Mouse (Mus musculus): ENCODE data around the gene Elavl4.

DNA sequence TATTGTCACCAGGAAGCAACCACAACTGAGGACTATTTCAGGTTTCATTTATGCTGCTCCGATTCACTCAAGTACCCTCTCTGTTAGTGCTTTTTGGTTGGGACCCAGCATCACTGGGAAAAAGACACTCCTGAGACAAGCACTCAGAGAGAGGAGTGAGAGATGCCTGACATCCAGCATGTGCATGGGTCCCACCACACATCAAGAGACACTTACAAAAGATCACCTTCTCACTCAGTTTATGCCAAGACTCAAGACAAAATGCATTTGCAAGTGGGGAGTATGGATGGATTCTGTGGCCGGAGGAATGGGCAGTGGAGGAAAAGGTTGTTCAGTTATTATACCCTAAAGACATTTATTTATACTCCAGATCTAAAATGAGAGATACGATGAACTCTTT, 67.3 kb downstream of the Elavl4 start:
- no peak for TF ChIP-seq POLR2A (IDR thresholded peaks at IDR 0.05; ENCODE audit: extremely low read depth, insufficient read depth, low read length)
- no peak for TF ChIP-seq CTCF (IDR thresholded peaks at IDR 0.05; ENCODE audit: extremely low read depth, insufficient read depth, low read length)
